Mouse (Mus musculus) heart, postnatal 0 days (tissue): ENCODE measurements at regions not wholly inside any gene's neighbourhood (a gene's known extent, or its start where the extent isn't known, plus 50 kb on each side); places are given as distances from the start of the nearest gene placed in this dataset.

Experiments
- ATAC-seq: fragments of 200-750 bp; cut with Nextera tagmentation; 2 replicates; pipeline ENCODE4 v1.8.0; 2017; ENCODE audit warnings: low read depth, moderate number of reproducible peaks, moderate library complexity; ENCODE audit not compliant: insufficient read depth
- DNase-seq: peaks from one replicate; pipeline ENCODE4 v3.0.0-alpha.2; 2016; ENCODE audit warnings: low spot score
- H3K27ac ChIP-seq: fragments of 300-500 bp; sonication (generic); 2 replicates; pipeline ENCODE4 v1.5.1; 2014; ENCODE audit warnings: low read depth, mild to moderate bottlenecking
- H3K27me3 ChIP-seq: fragments of 300-500 bp; sonication (generic); 2 replicates; pipeline ENCODE4 v1.6.1; 2014; ENCODE audit warnings: low read length, mixed read lengths; ENCODE audit not compliant: control insufficient read depth, insufficient read depth
- H3K36me3 ChIP-seq: fragments of 300-500 bp; sonication (generic); replicated peaks from 2 replicates; pipeline ENCODE4 v1.6.1; 2014; ENCODE audit warnings: low read length, mixed read lengths; ENCODE audit not compliant: control insufficient read depth, insufficient read depth
- H3K4me1 ChIP-seq: fragments of 300-500 bp; sonication (generic); 2 replicates; pipeline ENCODE4 v1.6.1; 2014; ENCODE audit warnings: antibody characterized with exemption; ENCODE audit not compliant: control insufficient read depth, insufficient read depth
- H3K4me2 ChIP-seq: fragments of 300-500 bp; sonication (generic); 2 replicates; pipeline ENCODE4 v1.6.1; 2014; ENCODE audit warnings: low read depth, mild to moderate bottlenecking, low read length, moderate library complexity
- H3K4me3 ChIP-seq: fragments of 300-500 bp; sonication (generic); 2 replicates; pipeline ENCODE4 v1.5.1; 2014; ENCODE audit warnings: low read depth, low read length
- H3K9ac ChIP-seq: fragments of 300-500 bp; sonication (generic); replicated peaks from 2 replicates; pipeline ENCODE4 v1.6.1; 2014; ENCODE audit warnings: low read depth, low read length, mixed read lengths
- H3K9me3 ChIP-seq: fragments of 300-500 bp; sonication (generic); replicated peaks from 2 replicates; pipeline ENCODE4 v1.6.1; 2016; ENCODE audit warnings: low read length; ENCODE audit not compliant: control insufficient read depth
- CTCF ChIP-seq: IDR thresholded peaks from 2 replicates; pipeline ENCODE4 v1.5.1; 2016; ENCODE audit warnings: antibody characterized with exemption, control low read depth, low read depth
- EP300 ChIP-seq: IDR thresholded peaks from 2 replicates; pipeline ENCODE4 v1.6.1; 2016; ENCODE audit warnings: antibody characterized with exemption, low read depth
- WGBS: fragments of 180-500 bp; shearing (Covaris S2); extraction: QIAGEN DNeasy Blood & Tissue Kit; methylation state at CpG from one replicate; pipeline ENCODE4 v1.1.7; 2014; 5-methylcytosine and 5-hydroxymethylcytosine counted together

DNA sequence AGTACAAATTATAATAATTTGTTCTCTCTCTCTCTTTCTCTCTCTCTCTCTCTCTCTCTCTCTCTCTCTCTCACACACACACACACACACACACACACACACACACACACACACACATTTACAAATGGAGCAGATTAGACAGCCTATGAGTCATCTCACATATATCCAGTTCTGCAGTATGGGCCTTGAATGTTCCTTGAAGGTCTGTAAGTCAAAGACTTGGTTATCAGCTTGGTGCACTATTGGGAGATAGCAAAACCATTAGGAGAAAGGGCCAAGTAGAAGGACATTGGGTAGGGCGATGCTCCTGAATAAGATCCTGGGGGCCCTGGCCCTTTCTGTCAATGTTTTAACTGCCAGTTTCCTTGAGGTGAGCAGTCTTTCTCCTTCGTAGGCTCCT is 145.1 kb upstream of the Trib2 start:
- Histone ChIP-seq H3K27me3 (no peaks in the 10 kb centered on the region), H3K9me3 (no peaks in the 10 kb centered on the region), H3K4me1 (0 out of 2 replicates have a peak, but pooled peaks cover under 1% of the 10 kb centered on the region), H3K9ac (no peak overlapping the region), H3K36me3 (no peaks in the 10 kb centered on the region), H3K4me2 (no peak overlapping the region), H3K4me3 (no peak overlapping the region), H3K27ac (no peak overlapping the region)
- DNase-seq (no peak), ATAC-seq (no peak)
- 92% methylated on average over 2 of the region's 2 CpGs for WGBS
- TF ChIP-seq CTCF: no peak
- TF ChIP-seq EP300: no peak

- WGBS: 67% methylated on average over 8 of the region's 8 CpGs
- Histone ChIP-seq H3K9ac (no peak overlapping the region), H3K36me3 (no peaks in the 10 kb centered on the region), H3K4me2 (no peak overlapping the region), H3K4me3 (no peak overlapping the region), H3K27ac (no peak overlapping the region), H3K9me3 (no peaks in the 10 kb centered on the region), H3K27me3 (no peaks in the 10 kb centered on the region), H3K4me1 (no peaks in the 10 kb centered on the region)
- ATAC-seq (no peak), DNase-seq (no peak)
- no peak for TF ChIP-seq EP300
- TF ChIP-seq CTCF: no peak
Observed at GRCm38 (mm10) chr12:15937443-15938237, 120.9 kb upstream of the Trib2 start.

DNA sequence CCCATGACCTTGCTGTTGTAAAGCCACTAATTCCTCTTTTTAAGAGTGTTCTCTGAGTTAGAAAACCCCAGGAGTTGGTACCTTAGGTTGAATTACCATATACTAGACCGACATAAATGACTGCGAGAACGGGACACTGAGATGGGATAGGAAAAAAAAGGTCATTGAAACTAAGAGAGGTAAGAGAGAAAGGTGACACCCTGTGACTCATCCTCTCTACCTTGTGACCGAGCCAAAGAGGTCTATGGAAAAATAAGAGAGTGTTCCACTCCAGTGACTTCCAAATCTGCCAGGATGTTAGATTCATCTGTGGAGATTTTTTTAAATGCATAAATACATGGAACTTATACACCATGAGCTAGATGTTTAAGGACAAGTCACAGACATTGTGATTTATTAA is 115.3 kb upstream of the Trib2 start:
- DNase-seq (no peak), ATAC-seq (no peak)
- 92% methylated on average over 4 of the region's 4 CpGs for WGBS
- TF ChIP-seq CTCF (no peak), EP300 (no peak)
- H3K27me3 ChIP-seq: no peaks in the 10 kb centered on the region
- H3K27ac ChIP-seq: no peak overlapping the region
- H3K36me3 ChIP-seq: no peaks in the 10 kb centered on the region
- no peak overlapping the region for H3K4me2 ChIP-seq
- H3K4me1 ChIP-seq: 0 out of 2 replicates have a peak, but pooled peaks cover 8% of the 10 kb centered on the region
- H3K9ac ChIP-seq: no peak overlapping the region
- H3K9me3 ChIP-seq: no peaks in the 10 kb centered on the region
- H3K4me3 ChIP-seq: no peak overlapping the region

- Histone ChIP-seq H3K9ac (no peak overlapping the region), H3K4me1 (0 out of 2 replicates have a peak, but pooled peaks cover 8% of the 10 kb centered on the region), H3K36me3 (no peaks in the 10 kb centered on the region), H3K27me3 (no peaks in the 10 kb centered on the region), H3K9me3 (no peaks in the 10 kb centered on the region), H3K4me3 (no peak overlapping the region), H3K4me2 (no peak overlapping the region), H3K27ac (no peak overlapping the region)
- no peak for ATAC-seq
- 87% methylated on average over 4 of the region's 4 CpGs for whole genome bisulfite sequencing
- DNase-seq: no peak
- TF ChIP-seq EP300: no peak
- TF ChIP-seq CTCF: no peak
Observed at GRCm38 (mm10) chr12:15931535-15931934, 114.8 kb upstream of the Trib2 start.

DNA sequence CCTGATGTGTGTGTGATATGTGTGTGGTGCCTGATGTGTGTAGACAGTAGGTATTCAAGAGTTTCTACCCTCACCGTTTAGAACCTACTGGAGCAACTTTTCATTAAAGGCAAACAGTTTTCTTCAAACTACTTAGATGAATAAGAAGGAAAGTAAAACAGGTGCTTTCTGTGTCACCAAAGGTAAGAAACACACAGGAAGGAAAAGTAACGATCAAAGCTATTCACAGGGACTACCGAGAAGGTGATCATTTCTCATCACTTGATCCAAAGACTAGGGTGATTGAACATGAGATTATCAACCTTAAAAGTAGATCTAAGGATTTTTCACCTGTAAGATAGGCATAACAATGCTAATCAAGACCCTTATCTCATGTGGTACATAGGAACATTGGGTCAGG is 113.4 kb upstream of the Trib2 start:
- Histone ChIP-seq H3K4me3 (no peak overlapping the region), H3K9me3 (no peaks in the 10 kb centered on the region), H3K4me1 (0 out of 2 replicates have a peak, but pooled peaks cover 8% of the 10 kb centered on the region), H3K4me2 (no peak overlapping the region), H3K27me3 (no peaks in the 10 kb centered on the region), H3K9ac (no peak overlapping the region), H3K36me3 (no peaks in the 10 kb centered on the region), H3K27ac (no peak overlapping the region)
- no peak for ATAC-seq
- no peak for TF ChIP-seq EP300
- TF ChIP-seq CTCF: no peak
- DNase-seq: no peak
- WGBS: 89% methylated on average over 3 of the region's 3 CpGs

GRCm38 (mm10) chr12:15929541-15929940 is 112.8 kb upstream of the Trib2 start:
- no peak overlapping the region for H3K4me2 ChIP-seq
- no peak overlapping the region for H3K27ac ChIP-seq
- DNase-seq (no peak), ATAC-seq (no peak)
- H3K4me1 ChIP-seq: 0 out of 2 replicates have a peak, but pooled peaks cover 8% of the 10 kb centered on the region
- WGBS: 32% methylated on average over 1 of the region's 1 CpGs
- H3K9ac ChIP-seq: no peak overlapping the region
- no peaks in the 10 kb centered on the region for H3K36me3 ChIP-seq
- no peak overlapping the region for H3K4me3 ChIP-seq
- no peak for TF ChIP-seq CTCF
- TF ChIP-seq EP300: no peak
- H3K27me3 ChIP-seq: no peaks in the 10 kb centered on the region
- H3K9me3 ChIP-seq: no peaks in the 10 kb centered on the region
